Mouse (Mus musculus) small intestine, adult 2 months (tissue): Measurements from ENCODE around the gene Ets1. TPM values are rescaled to one million over a fixed set of nuclear protein-coding genes. Genes with fewer than 3 reads are reported as not detected.

Experiments used
- H3K27ac ChIP-seq: fragments of 200-500 bp; 2 replicates; pipeline ENCODE4 v1.5.1; 2012; ENCODE audit warnings: low read depth, low read length, control low read depth, inconsistent platforms; ENCODE audit not compliant: insufficient read depth
- H3K27me3 ChIP-seq: fragments of 200-500 bp; 2 replicates; pipeline ENCODE4 v1.6.1; 2012; ENCODE audit warnings: mild to moderate bottlenecking, moderate library complexity, low read length, inconsistent platforms; ENCODE audit not compliant: control insufficient read depth, insufficient read depth
- H3K36me3 ChIP-seq: fragments of 200-500 bp; 2 replicates; pipeline ENCODE4 v1.6.1; 2012; ENCODE audit warnings: mild to moderate bottlenecking, low read length, control low read depth, inconsistent platforms; ENCODE audit not compliant: control insufficient read depth, insufficient read depth
- H3K4me1 ChIP-seq: fragments of 200-500 bp; 2 replicates; pipeline ENCODE4 v1.6.1; 2012; ENCODE audit warnings: low read length, inconsistent platforms, mixed read lengths; ENCODE audit not compliant: control insufficient read depth, insufficient read depth, insufficient read length
- H3K4me3 ChIP-seq: fragments of 200-500 bp; 2 replicates; pipeline ENCODE4 v1.5.1; 2012; ENCODE audit warnings: low read depth, mild to moderate bottlenecking, control low read depth, inconsistent platforms, low read length, moderate library complexity
- CTCF ChIP-seq: fragments of 200-500 bp; IDR thresholded peaks from 2 replicates; pipeline ENCODE4 v1.5.1; 2012; ENCODE audit warnings: low read depth, mild to moderate bottlenecking, control low read depth, inconsistent platforms, low read length, moderate library complexity, mixed read lengths; ENCODE audit not compliant: insufficient replicate concordance, insufficient read length; ENCODE audit errors: extremely low read depth
- POLR2A ChIP-seq: fragments of 200-500 bp; IDR thresholded peaks from 2 replicates; pipeline ENCODE4 v1.6.1; 2012; ENCODE audit warnings: low read depth, mild to moderate bottlenecking, control low read depth, inconsistent platforms, low read length, moderate library complexity
- WGBS: fragments of 180-500 bp; shearing (Covaris S2); methylation state at CpG from one replicate; pipeline ENCODE4 v1.1.7; 2018; 5-methylcytosine and 5-hydroxymethylcytosine counted together
- polyA plus RNA-seq: library from polyadenylated mRNA; depleted of rRNA; stranded (reverse); fragments of >200 nt; gene quantifications from 2 replicates; pipeline ENCODE4 v1.2.3, GENCODE M21; 2012

Gene Ets1
- polyA plus RNA-seq, 1 experiment, result 10.2 TPM

DNA sequence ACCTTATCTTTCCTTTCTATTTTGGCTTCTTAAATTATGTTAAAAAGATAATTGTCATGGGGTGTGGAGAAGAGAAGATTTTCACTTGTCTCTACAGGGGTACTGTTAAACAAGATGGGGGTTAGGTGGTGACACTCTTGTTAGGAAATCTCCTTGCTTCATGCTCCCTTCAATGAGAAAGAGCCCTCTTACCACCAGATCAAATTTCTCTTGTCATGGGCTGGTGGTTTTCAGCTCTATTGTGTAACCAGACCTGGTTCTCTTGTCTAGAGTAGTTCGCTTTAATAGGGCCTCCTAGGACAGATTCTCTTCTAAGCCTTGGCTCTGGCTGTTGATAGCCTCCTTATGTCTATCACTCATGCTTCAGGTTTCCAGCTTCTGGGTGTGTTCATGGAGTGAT lies 18.3 kb downstream of the Ets1 start:
- 0 out of 2 replicates have a peak, but pooled peaks cover 2% of the 10 kb centered on the region for H3K4me1 ChIP-seq
- WGBS, result 83% methylated on average over 1 of the region's 1 CpGs
- H3K27me3 ChIP-seq, result no peaks in the 10 kb centered on the region
- no peaks in the 10 kb centered on the region for H3K36me3 ChIP-seq
- H3K27ac ChIP-seq, result no peak overlapping the region
- H3K4me3 ChIP-seq, result no peak overlapping the region
- TF ChIP-seq POLR2A (no peak), CTCF (no peak)

DNA sequence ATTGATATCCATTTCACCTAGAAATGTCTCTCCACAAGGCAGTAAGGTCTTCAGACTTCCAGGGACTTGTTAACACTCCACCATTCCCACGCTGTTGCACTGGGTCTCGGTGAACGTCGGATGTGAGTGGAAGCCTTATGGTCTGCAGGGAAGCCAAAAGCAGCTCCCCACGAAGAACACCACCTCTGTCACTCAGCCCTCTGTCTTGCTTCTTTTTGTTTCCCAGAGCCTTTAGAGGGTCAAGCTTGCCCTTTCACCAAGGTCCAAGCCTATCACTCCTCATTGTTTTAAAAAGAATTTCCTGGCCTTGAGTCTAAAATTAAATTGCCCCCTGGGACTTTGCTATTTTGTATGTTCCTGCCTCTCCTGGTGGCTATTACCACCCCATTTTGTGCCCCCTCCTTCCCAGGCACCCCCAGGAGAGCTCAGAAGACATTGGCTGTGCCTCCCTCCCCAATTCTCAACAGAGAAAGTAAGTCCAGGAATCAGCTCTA lies 20.4 kb downstream of the Ets1 start:
- no peaks in the 10 kb centered on the region for H3K36me3 ChIP-seq
- H3K4me1 ChIP-seq, result 0 out of 2 replicates have a peak, but pooled peaks cover 2% of the 10 kb centered on the region
- WGBS, result 78% methylated on average over 5 of the region's 5 CpGs
- TF ChIP-seq POLR2A, result no peak
- TF ChIP-seq CTCF, result no peak
- no peak overlapping the region for H3K4me3 ChIP-seq
- H3K27me3 ChIP-seq, result no peaks in the 10 kb centered on the region
- H3K27ac ChIP-seq, result no peak overlapping the region

DNA sequence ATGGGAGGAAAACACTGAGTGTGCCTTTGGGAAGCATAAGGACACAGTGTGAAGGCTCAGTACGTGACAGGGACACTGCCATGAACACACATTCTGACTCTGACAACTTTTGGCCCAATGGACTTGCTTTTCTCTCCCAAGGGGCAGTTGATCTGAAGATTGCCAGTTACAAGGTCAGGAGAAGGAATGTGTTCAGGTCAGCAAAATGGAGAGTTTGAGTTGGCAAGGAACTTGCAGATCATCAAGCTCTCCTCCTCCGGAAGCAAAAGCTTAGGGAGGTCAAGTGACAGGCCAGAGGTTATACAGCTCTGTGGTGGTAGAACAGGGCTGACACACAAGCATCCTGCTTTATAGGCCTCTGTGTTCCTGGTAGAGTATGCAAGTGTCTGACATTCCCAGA lies 21.1 kb downstream of the Ets1 start:
- 66% methylated on average over 2 of the region's 2 CpGs for WGBS
- H3K4me1 ChIP-seq, result no peaks in the 10 kb centered on the region
- H3K27me3 ChIP-seq, result no peaks in the 10 kb centered on the region
- no peak overlapping the region for H3K27ac ChIP-seq
- no peaks in the 10 kb centered on the region for H3K36me3 ChIP-seq
- H3K4me3 ChIP-seq, result no peak overlapping the region
- TF ChIP-seq CTCF, result no peak
- no peak for TF ChIP-seq POLR2A

DNA sequence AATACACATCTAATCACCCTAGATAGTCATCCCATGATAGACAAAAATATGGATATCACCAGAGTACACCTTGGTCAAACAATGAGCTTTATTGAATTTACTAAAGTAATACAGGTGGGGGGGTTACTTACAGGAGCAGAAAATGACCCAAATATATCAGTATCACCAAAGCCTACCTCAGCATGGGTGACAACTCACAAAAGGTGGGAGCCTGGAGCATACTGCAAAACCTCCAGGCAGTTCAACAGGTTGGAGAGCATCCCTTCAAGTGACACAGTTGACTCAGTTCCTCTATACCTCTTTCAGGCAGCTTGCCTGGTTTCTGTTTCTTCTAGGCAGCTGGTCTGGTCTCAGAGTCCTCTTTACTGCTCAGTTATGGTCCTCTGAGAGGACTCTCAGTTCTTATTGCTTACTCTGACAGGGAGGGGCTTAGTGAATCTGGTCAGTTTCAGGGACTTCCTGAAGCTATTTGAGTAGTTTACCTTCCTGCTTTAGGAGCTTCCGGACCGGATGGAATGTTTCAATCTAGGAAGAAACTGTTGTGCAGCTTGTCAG lies 24.5 kb downstream of the Ets1 start:
- Histone ChIP-seq H3K36me3 (no peaks in the 10 kb centered on the region), H3K27ac (no peak overlapping the region), H3K4me3 (no peak overlapping the region), H3K4me1 (no peaks in the 10 kb centered on the region), H3K27me3 (no peaks in the 10 kb centered on the region)
- no peak for TF ChIP-seq POLR2A
- TF ChIP-seq CTCF, result no peak
- 88% methylated on average over 2 of the region's 2 CpGs for WGBS

DNA sequence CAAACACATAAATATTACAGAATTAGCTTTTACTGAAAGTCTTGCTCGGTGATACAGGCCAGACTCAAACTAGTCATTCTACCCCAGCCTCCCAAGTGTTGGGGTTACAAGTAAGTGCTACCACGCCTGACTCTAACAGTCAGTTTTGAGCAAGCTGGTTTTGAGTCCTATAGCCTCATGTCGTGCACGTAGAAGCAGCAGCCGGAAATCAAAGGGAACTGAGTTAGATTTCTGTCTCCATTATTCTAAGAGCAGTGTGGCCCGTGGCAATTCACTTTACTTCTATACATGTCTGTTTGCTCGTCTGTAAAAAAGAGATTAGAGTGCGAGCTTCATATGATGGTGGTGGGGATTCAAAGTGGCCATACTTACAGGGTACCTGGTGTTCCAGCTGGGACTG lies 25.1 kb downstream of the Ets1 start:
- Histone ChIP-seq H3K27ac (peak overlapping the region; percentile 38), H3K4me3 (no peak overlapping the region), H3K4me1 (no peaks in the 10 kb centered on the region), H3K27me3 (no peaks in the 10 kb centered on the region), H3K36me3 (no peaks in the 10 kb centered on the region)
- TF ChIP-seq CTCF, result no peak
- TF ChIP-seq POLR2A, result no peak
- 85% methylated on average over 8 of the region's 8 CpGs for WGBS

DNA sequence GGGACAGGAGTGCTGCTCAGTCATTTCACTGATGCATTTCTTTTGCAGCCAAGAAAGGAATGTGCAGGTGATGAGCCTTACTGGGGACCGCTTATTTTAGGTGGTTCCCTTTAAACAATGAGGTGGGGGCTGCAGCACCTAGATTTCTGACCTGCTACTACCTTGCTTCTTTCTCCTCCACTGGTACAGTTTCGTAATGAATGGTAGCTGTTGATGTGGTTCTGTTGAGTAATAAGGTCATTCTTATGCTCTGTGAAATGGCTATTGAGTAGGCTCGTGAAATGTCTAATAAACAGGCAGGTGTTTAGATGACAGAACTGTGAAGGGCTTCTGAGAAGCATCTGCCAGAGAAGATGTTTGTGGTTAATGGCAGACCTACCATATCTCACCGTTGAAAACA lies 25.5 kb downstream of the Ets1 start:
- Histone ChIP-seq H3K36me3 (no peaks in the 10 kb centered on the region), H3K27me3 (no peaks in the 10 kb centered on the region), H3K27ac (peak overlapping the region; percentile 38), H3K4me1 (no peaks in the 10 kb centered on the region), H3K4me3 (no peak overlapping the region)
- TF ChIP-seq POLR2A, result no peak
- no peak for TF ChIP-seq CTCF
- WGBS, result 66% methylated on average over 4 of the region's 4 CpGs

DNA sequence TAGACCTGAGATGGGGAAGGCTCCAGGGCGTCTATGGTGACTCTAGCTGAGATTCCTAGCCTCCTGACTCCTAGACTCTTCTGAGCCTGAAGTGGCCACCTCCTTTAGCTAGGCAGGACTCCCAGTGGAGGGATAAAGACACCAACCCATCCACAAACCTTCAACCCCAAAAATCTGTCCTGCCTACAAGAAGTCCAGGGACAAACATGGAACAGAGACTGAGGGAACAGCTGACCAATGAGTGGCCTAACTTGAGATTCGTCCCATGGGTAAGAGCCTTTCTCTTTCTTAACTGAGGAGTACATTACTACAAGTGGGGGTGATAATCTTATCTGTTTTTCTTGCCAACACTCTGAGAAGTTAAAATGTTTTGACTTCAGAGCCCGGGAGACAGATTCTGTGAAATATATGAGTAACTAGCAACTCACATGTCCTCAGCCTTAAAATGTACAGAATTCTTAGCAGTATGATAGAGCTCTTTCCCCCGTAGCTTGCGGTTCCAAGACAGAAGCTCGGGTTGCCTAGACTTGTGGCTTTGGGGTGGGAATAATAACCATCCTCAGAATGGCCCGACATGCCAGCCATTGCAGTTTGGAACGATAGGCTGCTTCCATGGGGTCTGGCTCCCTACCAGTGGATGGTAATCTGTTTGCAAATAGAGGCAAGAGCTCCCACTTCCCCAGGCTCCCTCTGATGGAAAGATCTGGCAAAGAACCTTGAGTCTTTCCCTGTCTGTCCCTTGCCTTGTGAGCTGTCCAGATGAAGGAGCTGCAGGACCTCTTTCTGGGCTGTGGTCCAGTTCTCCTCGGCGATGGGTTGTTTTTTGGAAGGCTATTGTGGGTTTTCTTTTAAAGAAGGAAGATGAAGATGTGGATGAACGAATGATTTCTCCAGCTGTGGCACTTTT lies 30.8 kb downstream of the Ets1 start:
- Histone ChIP-seq H3K4me3 (no peak overlapping the region), H3K36me3 (no peaks in the 10 kb centered on the region), H3K27ac (no peak overlapping the region; the same call in 1 of the 2 replicates), H3K4me1 (peaks cover 7% of the 10 kb centered on the region; the same call in 1 of the 2 replicates), H3K27me3 (no peaks in the 10 kb centered on the region; the same call in 1 of the 2 replicates)
- TF ChIP-seq CTCF, result no peak
- TF ChIP-seq POLR2A, result no peak
- WGBS, result 54% methylated on average over 11 of the region's 11 CpGs
